Mouse (Mus musculus): Measurements from ENCODE around the gene Cenpm. TPM values are rescaled to one million over a fixed set of nuclear protein-coding genes. Genes with fewer than 3 reads are reported as not detected.

The Cenpm gene
- polyA plus RNA-seq, 2 experiments = 39.4 to 57.7 TPM

- Histone ChIP-seq H3K27ac (replicated peaks; ENCODE audit: low read depth, low read length) (no peak overlapping the region), H3K4me2 (replicated peaks; ENCODE audit: low read depth, low read length, severe bottlenecking) (no peak overlapping the region), H3K4me1 (ENCODE audit: control insufficient read depth, insufficient read depth, low read length) (no peaks in the 10 kb centered on the region), H3K9me3 (ENCODE audit: control insufficient read depth, low read length) (no peaks in the 10 kb centered on the region), H3K9ac (ENCODE audit: low read depth, low read length, severe bottlenecking) (no peak overlapping the region), H3K36me3 (ENCODE audit: control insufficient read depth, insufficient read depth, low read length) (peaks cover 95% of the 10 kb centered on the region), H3K4me3 (replicated peaks; ENCODE audit: low read length) (no peak overlapping the region), H3K27me3 (ENCODE audit: control insufficient read depth, insufficient read depth, low read length) (no peaks in the 10 kb centered on the region)
- no peak for TF ChIP-seq POLR2A (IDR thresholded peaks at IDR 0.05; ENCODE audit: borderline replicate concordance, extremely low read depth, insufficient read depth, insufficient read length)
- no peak for DNase-seq (ENCODE audit: low spot score)
- 83% methylated on average over 14 of the region's 14 CpGs for WGBS
- ATAC-seq (ENCODE audit: low FRiP score, low read depth) = no peak
These were observed 58.4 kb downstream of the Cenpm start for GRCm38 (mm10) chr15:82186131-82186530.

- WGBS = 87% methylated on average over 14 of the region's 14 CpGs
- Histone ChIP-seq H3K27me3 (ENCODE audit: control insufficient read depth, insufficient read depth, low read length) (no peaks in the 10 kb centered on the region), H3K4me3 (replicated peaks; ENCODE audit: low read length) (no peak overlapping the region), H3K27ac (replicated peaks; ENCODE audit: low read depth, low read length) (no peak overlapping the region), H3K36me3 (ENCODE audit: control insufficient read depth, insufficient read depth, low read length) (peaks cover 98% of the 10 kb centered on the region), H3K9ac (ENCODE audit: low read depth, low read length, severe bottlenecking) (no peak overlapping the region), H3K4me1 (ENCODE audit: control insufficient read depth, insufficient read depth, low read length) (no peaks in the 10 kb centered on the region), H3K9me3 (ENCODE audit: control insufficient read depth, low read length) (no peaks in the 10 kb centered on the region), H3K4me2 (replicated peaks; ENCODE audit: low read depth, low read length, severe bottlenecking) (no peak overlapping the region)
- DNase-seq (ENCODE audit: low spot score) (no peak), ATAC-seq (ENCODE audit: low FRiP score, low read depth) (no peak)
- no peak for TF ChIP-seq POLR2A (IDR thresholded peaks at IDR 0.05; ENCODE audit: borderline replicate concordance, extremely low read depth, insufficient read depth, insufficient read length)
These were observed 59.3 kb downstream of the Cenpm start for GRCm38 (mm10) chr15:82185062-82185783.

GRCm38 (mm10) chr15:82184656-82185055 is 59.9 kb downstream of the Cenpm start:
- peaks cover 99% of the 10 kb centered on the region for H3K36me3 ChIP-seq (ENCODE audit: control insufficient read depth, insufficient read depth, low read length)
- H3K27me3 ChIP-seq (ENCODE audit: control insufficient read depth, insufficient read depth, low read length) = no peaks in the 10 kb centered on the region
- H3K4me2 ChIP-seq (replicated peaks; ENCODE audit: low read depth, low read length, severe bottlenecking) = no peak overlapping the region
- ATAC-seq (ENCODE audit: low FRiP score, low read depth) (no peak), DNase-seq (ENCODE audit: low spot score) (no peak)
- no peak overlapping the region for H3K4me3 ChIP-seq (replicated peaks; ENCODE audit: low read length)
- WGBS = 88% methylated on average over 10 of the region's 10 CpGs
- H3K4me1 ChIP-seq (ENCODE audit: control insufficient read depth, insufficient read depth, low read length) = no peaks in the 10 kb centered on the region
- H3K27ac ChIP-seq (replicated peaks; ENCODE audit: low read depth, low read length) = no peak overlapping the region
- no peak for TF ChIP-seq POLR2A (IDR thresholded peaks at IDR 0.05; ENCODE audit: borderline replicate concordance, extremely low read depth, insufficient read depth, insufficient read length)
- H3K9me3 ChIP-seq (ENCODE audit: control insufficient read depth, low read length) = no peaks in the 10 kb centered on the region
- H3K9ac ChIP-seq (ENCODE audit: low read depth, low read length, severe bottlenecking) = no peak overlapping the region

- no peak for DNase-seq (ENCODE audit: low spot score)
- no peaks in the 10 kb centered on the region for H3K4me1 ChIP-seq (ENCODE audit: control insufficient read depth, insufficient read depth, low read length)
- no peaks in the 10 kb centered on the region for H3K27me3 ChIP-seq (ENCODE audit: control insufficient read depth, insufficient read depth, low read length)
- no peak overlapping the region for H3K9ac ChIP-seq (ENCODE audit: low read depth, low read length, severe bottlenecking)
- ATAC-seq (ENCODE audit: low FRiP score, low read depth) = no peak
- TF ChIP-seq POLR2A (IDR thresholded peaks at IDR 0.05; ENCODE audit: borderline replicate concordance, extremely low read depth, insufficient read depth, insufficient read length) = no peak
- no peaks in the 10 kb centered on the region for H3K9me3 ChIP-seq (ENCODE audit: control insufficient read depth, low read length)
- WGBS = 84% methylated on average over 7 of the region's 7 CpGs
- peaks cover 99% of the 10 kb centered on the region for H3K36me3 ChIP-seq (ENCODE audit: control insufficient read depth, insufficient read depth, low read length)
- H3K4me2 ChIP-seq (replicated peaks; ENCODE audit: low read depth, low read length, severe bottlenecking) = no peak overlapping the region
- H3K4me3 ChIP-seq (replicated peaks; ENCODE audit: low read length) = no peak overlapping the region
- H3K27ac ChIP-seq (replicated peaks; ENCODE audit: low read depth, low read length) = no peak overlapping the region
These were observed 60.4 kb downstream of the Cenpm start for GRCm38 (mm10) chr15:82184183-82184582.

MicroRNAs within 50 kb of the gene (microRNA counts, 519-probe panel; counts per million panel counts)
- microRNA mmu-miR-33 = 2,640 counts per million, percentile 45 among the panel's probes with 10 or more counts

Small RNAs within 50 kb of the gene (microRNA-seq; reads per million reads assigned to microRNA genes)
- 100 reads per million, percentile 46 among the genes with 10 or more reads in this experiment for gene Mir33

Other genes with a start within 250 kb of the Cenpm start
- gene Desi1, start 210.9 kb downstream of the Cenpm start, polyA plus RNA-seq (2012; rRNA removed) = 30.5 and 34.8 TPM in 2 replicates
- gene Desi1, start 210.9 kb downstream of the Cenpm start, polyA plus RNA-seq (2014; fragmentation: Nextera tagmentation; extraction: Ambion mirVana) = 26.3 and 29.8 TPM in 2 replicates
- gene Snu13, start 197.2 kb downstream of the Cenpm start, polyA plus RNA-seq (2012; rRNA removed) = 155 and 182 TPM in 2 replicates
- gene Snu13, start 197.2 kb downstream of the Cenpm start, polyA plus RNA-seq (2014; fragmentation: Nextera tagmentation; extraction: Ambion mirVana) = 268 and 280 TPM in 2 replicates
- 0.01 TPM in 1 of 2 replicates, not detected in the other for gene 4930407I10Rik, start 185.6 kb downstream of the Cenpm start, polyA plus RNA-seq (2012; rRNA removed)
- gene 4930407I10Rik, start 185.6 kb downstream of the Cenpm start, polyA plus RNA-seq (2014; fragmentation: Nextera tagmentation; extraction: Ambion mirVana) = 0.06 TPM in 1 of 2 replicates, not detected in the other
- gene Mei1, start 174.8 kb downstream of the Cenpm start, polyA plus RNA-seq (2012; rRNA removed) = 0.14 and 0.16 TPM in 2 replicates
- gene Mei1, start 174.8 kb downstream of the Cenpm start, polyA plus RNA-seq (2014; fragmentation: Nextera tagmentation; extraction: Ambion mirVana) = 0.12 TPM in 1 of 2 replicates, not detected in the other
- gene Ccdc134, start 116.8 kb downstream of the Cenpm start, polyA plus RNA-seq (2012; rRNA removed) = 39.6 and 40.7 TPM in 2 replicates
- gene Ccdc134, start 116.8 kb downstream of the Cenpm start, polyA plus RNA-seq (2014; fragmentation: Nextera tagmentation; extraction: Ambion mirVana) = 26.4 and 28.3 TPM in 2 replicates
- gene Srebf2, start 97.6 kb downstream of the Cenpm start, polyA plus RNA-seq (2012; rRNA removed) = 131 and 253 TPM in 2 replicates
- 122 and 125 TPM in 2 replicates for gene Srebf2, start 97.6 kb downstream of the Cenpm start, polyA plus RNA-seq (2014; fragmentation: Nextera tagmentation; extraction: Ambion mirVana)
- 1.1 and 1.5 TPM in 2 replicates for gene Shisa8, start 31.9 kb downstream of the Cenpm start, polyA plus RNA-seq (2012; rRNA removed)
- gene Shisa8, start 31.9 kb downstream of the Cenpm start, polyA plus RNA-seq (2014; fragmentation: Nextera tagmentation; extraction: Ambion mirVana) = 0.41 and 0.54 TPM in 2 replicates
- gene Tnfrsf13c, start 20.4 kb downstream of the Cenpm start, polyA plus RNA-seq (2012; rRNA removed) = 0.29 and 0.46 TPM in 2 replicates
- gene Tnfrsf13c, start 20.4 kb downstream of the Cenpm start, polyA plus RNA-seq (2014; fragmentation: Nextera tagmentation; extraction: Ambion mirVana) = 0.22 and 0.29 TPM in 2 replicates
- gene 1500009C09Rik, start 7.6 kb upstream of the Cenpm start, polyA plus RNA-seq (2012; rRNA removed) = 0.35 and 0.40 TPM in 2 replicates
- gene 1500009C09Rik, start 7.6 kb upstream of the Cenpm start, polyA plus RNA-seq (2014; fragmentation: Nextera tagmentation; extraction: Ambion mirVana) = not detected in 2 replicates
- gene Sept3, start 30.1 kb upstream of the Cenpm start, polyA plus RNA-seq (2012; rRNA removed) = 23.7 and 26.6 TPM in 2 replicates
- gene Sept3, start 30.1 kb upstream of the Cenpm start, polyA plus RNA-seq (2014; fragmentation: Nextera tagmentation; extraction: Ambion mirVana) = 12.0 and 13.3 TPM in 2 replicates
- 0.24 and 0.47 TPM in 2 replicates for gene Wbp2nl, start 54.2 kb upstream of the Cenpm start, polyA plus RNA-seq (2012; rRNA removed)
- not detected in 2 replicates for gene Wbp2nl, start 54.2 kb upstream of the Cenpm start, polyA plus RNA-seq (2014; fragmentation: Nextera tagmentation; extraction: Ambion mirVana)
- gene Naga, start 94.2 kb upstream of the Cenpm start, polyA plus RNA-seq (2012; rRNA removed) = 101 and 118 TPM in 2 replicates
- 59.3 and 60.1 TPM in 2 replicates for gene Naga, start 94.2 kb upstream of the Cenpm start, polyA plus RNA-seq (2014; fragmentation: Nextera tagmentation; extraction: Ambion mirVana)
- 12.8 and 15.3 TPM in 2 replicates for gene Pheta2, start 94.2 kb upstream of the Cenpm start, polyA plus RNA-seq (2012; rRNA removed)
- gene Pheta2, start 94.2 kb upstream of the Cenpm start, polyA plus RNA-seq (2014; fragmentation: Nextera tagmentation; extraction: Ambion mirVana) = 11.9 and 14.1 TPM in 2 replicates
- gene Smdt1, start 94.2 kb upstream of the Cenpm start, polyA plus RNA-seq (2012; rRNA removed) = 175 and 178 TPM in 2 replicates
- gene Smdt1, start 94.2 kb upstream of the Cenpm start, polyA plus RNA-seq (2014; fragmentation: Nextera tagmentation; extraction: Ambion mirVana) = 255 and 258 TPM in 2 replicates
- gene Ndufa6, start 109.6 kb upstream of the Cenpm start, polyA plus RNA-seq (2012; rRNA removed) = 252 and 318 TPM in 2 replicates
- gene Ndufa6, start 109.6 kb upstream of the Cenpm start, polyA plus RNA-seq (2014; fragmentation: Nextera tagmentation; extraction: Ambion mirVana) = 325 and 348 TPM in 2 replicates
- 27.5 and 29.5 TPM in 2 replicates for gene Cyp2d22, start 135.5 kb upstream of the Cenpm start, polyA plus RNA-seq (2012; rRNA removed)
- 5.2 and 6.4 TPM in 2 replicates for gene Cyp2d22, start 135.5 kb upstream of the Cenpm start, polyA plus RNA-seq (2014; fragmentation: Nextera tagmentation; extraction: Ambion mirVana)
- not detected in 2 replicates for gene Cyp2d11, start 149.3 kb upstream of the Cenpm start, polyA plus RNA-seq (2012; rRNA removed)
- gene Cyp2d11, start 149.3 kb upstream of the Cenpm start, polyA plus RNA-seq (2014; fragmentation: Nextera tagmentation; extraction: Ambion mirVana) = not detected in 2 replicates
- gene Cyp2d10, start 162.4 kb upstream of the Cenpm start, polyA plus RNA-seq (2012; rRNA removed) = not detected in 2 replicates
- not detected in 2 replicates for gene Cyp2d10, start 162.4 kb upstream of the Cenpm start, polyA plus RNA-seq (2014; fragmentation: Nextera tagmentation; extraction: Ambion mirVana)
- 0.26 TPM in 1 of 2 replicates, not detected in the other for gene Cyp2d9, start 188.7 kb upstream of the Cenpm start, polyA plus RNA-seq (2012; rRNA removed)
- not detected in 2 replicates for gene Cyp2d9, start 188.7 kb upstream of the Cenpm start, polyA plus RNA-seq (2014; fragmentation: Nextera tagmentation; extraction: Ambion mirVana)

Measured in limb, embryonic 14.5 days (tissue).